Mouse (Mus musculus) forebrain, embryonic 11.5 days (tissue): Measurements from ENCODE around the gene Prnd. TPM values are rescaled to one million over a fixed set of nuclear protein-coding genes. Genes with fewer than 3 reads are reported as not detected.

Source experiments
- ATAC-seq: fragments of 200-750 bp; cut with Nextera tagmentation; replicated peaks from 2 replicates; pipeline ENCODE4 v1.8.0; 2017; ENCODE audit warnings: moderate TSS enrichment; ENCODE audit not compliant: low FRiP score
- DNase-seq: peaks from one replicate; pipeline ENCODE4 v3.0.0-alpha.2; 2017; ENCODE audit warnings: low spot score
- H3K27ac ChIP-seq: fragments of 300-500 bp; sonication (generic); 2 replicates; pipeline ENCODE4 v1.5.1; 2014; ENCODE audit warnings: low read depth, low read length
- H3K27me3 ChIP-seq: fragments of 300-500 bp; sonication (generic); 2 replicates; pipeline ENCODE4 v1.6.1; 2014; ENCODE audit warnings: mild to moderate bottlenecking, low read length, mixed read lengths; ENCODE audit not compliant: control insufficient read depth, insufficient read depth
- H3K36me3 ChIP-seq: fragments of 300-500 bp; sonication (generic); 2 replicates; pipeline ENCODE4 v1.6.1; 2014; ENCODE audit warnings: mild to moderate bottlenecking, low read length, moderate library complexity, mixed read lengths; ENCODE audit not compliant: control insufficient read depth, insufficient read depth
- H3K4me1 ChIP-seq: fragments of 300-500 bp; sonication (generic); replicated peaks from 2 replicates; pipeline ENCODE4 v1.6.1; 2014; ENCODE audit warnings: low read length, mixed read lengths; ENCODE audit not compliant: control insufficient read depth, insufficient read depth
- H3K4me2 ChIP-seq: fragments of 300-500 bp; sonication (generic); 2 replicates; pipeline ENCODE4 v1.6.1; 2014; ENCODE audit warnings: low read depth, mild to moderate bottlenecking, low read length, moderate library complexity, mixed read lengths; ENCODE audit not compliant: severe bottlenecking
- H3K4me3 ChIP-seq: fragments of 300-500 bp; sonication (generic); 2 replicates; pipeline ENCODE4 v1.5.1; 2014; ENCODE audit warnings: low read depth, low read length
- H3K9ac ChIP-seq: fragments of 300-500 bp; sonication (generic); 2 replicates; pipeline ENCODE4 v1.6.1; 2014; ENCODE audit warnings: low read length
- H3K9me3 ChIP-seq: fragments of 300-500 bp; sonication (generic); 2 replicates; pipeline ENCODE4 v1.6.1; 2016; ENCODE audit warnings: low read length, mixed read lengths; ENCODE audit not compliant: control insufficient read depth
- WGBS: fragments of 180-500 bp; shearing (Covaris S2); extraction: QIAGEN DNeasy Blood & Tissue Kit; methylation state at CpG from one replicate; pipeline ENCODE4 v1.1.7; 2014; 5-methylcytosine and 5-hydroxymethylcytosine counted together
- polyA plus RNA-seq: library from polyadenylated mRNA; unstranded; fragments of >200 nt; fragmentation: Nextera tagmentation; extraction: Ambion mirVana; gene quantifications from 2 replicates; pipeline ENCODE4 v1.2.1, GENCODE M21; 2014

Gene Prnd
- polyA plus RNA-seq, 1 experiment from 2014 or later = 5.0 TPM

GRCm38 (mm10) chr2:131982546-131983196, 32.0 kb downstream of the Prnd start:
- Histone ChIP-seq H3K9me3 (no peaks in the 10 kb centered on the region), H3K4me2 (no peak overlapping the region), H3K4me1 (no peaks in the 10 kb centered on the region), H3K36me3 (no peaks in the 10 kb centered on the region), H3K27ac (no peak overlapping the region), H3K4me3 (no peak overlapping the region), H3K27me3 (no peaks in the 10 kb centered on the region), H3K9ac (no peak overlapping the region)
- ATAC-seq = peak; percentile 67
- 25% methylated on average over 6 of the region's 6 CpGs for WGBS
- peak; percentile 78 for DNase-seq

DNA sequence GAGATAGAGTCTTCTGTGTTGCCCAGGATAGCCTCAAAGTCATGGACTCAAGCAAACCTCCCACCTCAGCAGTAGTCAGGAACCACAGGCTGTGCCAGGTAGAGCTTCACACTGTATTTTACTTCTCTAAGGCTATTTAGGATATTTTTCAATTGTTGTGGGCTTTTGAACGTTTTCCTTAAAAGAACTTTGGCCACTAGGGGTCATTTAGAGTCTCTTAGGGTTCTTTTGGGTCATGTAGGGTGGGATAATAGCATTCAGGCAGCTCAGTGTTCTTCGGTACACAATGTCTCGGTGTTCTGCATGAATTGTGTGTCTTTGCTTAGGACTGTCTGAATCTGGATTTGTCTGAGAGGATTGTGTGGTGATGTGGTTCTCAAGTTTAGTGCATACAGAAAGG, 37.3 kb downstream of the Prnd start:
- no peaks in the 10 kb centered on the region for H3K36me3 ChIP-seq

DNA sequence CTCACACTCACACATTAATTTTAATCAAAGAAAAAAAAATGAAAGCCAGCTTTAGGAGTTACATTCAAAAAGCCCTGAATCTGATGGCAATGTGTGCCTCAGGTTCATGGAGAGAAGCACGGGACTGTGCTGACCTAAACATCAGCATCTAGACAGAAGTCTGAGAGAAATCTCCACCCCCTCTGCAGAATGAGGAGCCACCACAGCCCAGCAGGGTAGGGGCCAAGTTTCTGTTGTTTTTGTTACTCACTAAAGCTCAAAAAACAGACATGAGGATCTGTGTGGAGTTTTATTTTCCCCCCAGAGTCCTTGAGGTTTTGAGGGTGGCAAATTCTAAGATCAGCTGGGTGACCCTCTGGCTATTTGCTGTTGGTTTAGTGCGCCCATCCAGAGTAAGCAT, 37.9 kb downstream of the Prnd start:
- Histone ChIP-seq H3K27ac (no peak overlapping the region), H3K4me3 (no peak overlapping the region), H3K36me3 (no peaks in the 10 kb centered on the region), H3K27me3 (no peaks in the 10 kb centered on the region), H3K4me2 (no peak overlapping the region), H3K9me3 (no peaks in the 10 kb centered on the region), H3K9ac (no peak overlapping the region), H3K4me1 (no peaks in the 10 kb centered on the region; the same call in 1 of the 2 replicates)
- no peak for DNase-seq
- WGBS = 73% methylated on average over 2 of the region's 2 CpGs
- no peak for ATAC-seq

More for the DNA sequence above, 37.3 kb downstream of the Prnd start:
- Histone ChIP-seq H3K27me3 (no peaks in the 10 kb centered on the region), H3K9me3 (no peaks in the 10 kb centered on the region), H3K27ac (no peak overlapping the region), H3K4me1 (no peaks in the 10 kb centered on the region; the same call in 1 of the 2 replicates), H3K4me3 (no peak overlapping the region), H3K9ac (no peak overlapping the region), H3K4me2 (no peak overlapping the region)
- WGBS = 51% methylated on average over 3 of the region's 3 CpGs
- ATAC-seq (no peak), DNase-seq (no peak)

GRCm38 (mm10) chr2:131992487-131992886, 41.8 kb downstream of the Prnd start:
- H3K4me1 ChIP-seq = no peaks in the 10 kb centered on the region; the same call in 1 of the 2 replicates
- H3K36me3 ChIP-seq = no peaks in the 10 kb centered on the region; the same call in 1 of the 2 replicates
- no peak overlapping the region for H3K9ac ChIP-seq
- ATAC-seq = no peak
- no peaks in the 10 kb centered on the region for H3K27me3 ChIP-seq
- no peaks in the 10 kb centered on the region for H3K9me3 ChIP-seq
- DNase-seq = no peak
- no peak overlapping the region for H3K4me2 ChIP-seq
- H3K4me3 ChIP-seq = no peak overlapping the region
- no peak overlapping the region for H3K27ac ChIP-seq
- 86% methylated on average over 2 of the region's 2 CpGs for WGBS

GRCm38 (mm10) chr2:131993151-131993550, 42.5 kb downstream of the Prnd start:
- 70% methylated on average over 4 of the region's 4 CpGs for WGBS
- H3K4me1 ChIP-seq = no peaks in the 10 kb centered on the region; the same call in 1 of the 2 replicates

DNA sequence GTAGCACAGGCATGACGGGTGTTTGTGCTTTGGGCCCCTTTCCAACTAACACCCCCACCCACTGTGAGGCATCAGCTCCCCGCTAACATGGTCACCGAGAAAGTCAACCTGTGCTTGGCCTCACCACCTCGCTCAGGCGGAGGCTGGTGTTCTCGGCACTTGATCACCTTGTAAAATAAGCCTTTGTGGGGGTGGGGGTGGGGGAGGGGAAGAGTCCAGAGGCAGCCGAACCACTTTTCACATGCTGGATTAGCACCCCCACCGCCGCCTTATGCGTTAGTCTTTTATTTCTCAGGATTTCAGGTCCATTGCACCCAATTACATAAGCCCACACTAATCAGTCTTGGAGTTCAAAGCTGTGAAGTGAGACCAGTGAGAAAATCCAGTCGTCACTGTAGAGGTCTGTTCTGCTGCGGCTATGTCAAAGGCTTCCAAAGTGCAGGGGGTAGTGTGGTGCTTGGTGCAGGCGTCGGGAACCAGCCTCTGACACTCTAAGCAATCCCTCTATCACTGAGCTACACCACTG, 43.0 kb downstream of the Prnd start:
- WGBS = 16% methylated on average over 14 of the region's 14 CpGs
- no peaks in the 10 kb centered on the region; the same call in 1 of the 2 replicates for H3K4me1 ChIP-seq
- peak; percentile 65 for DNase-seq
- H3K27me3 ChIP-seq = no peaks in the 10 kb centered on the region
- H3K36me3 ChIP-seq = no peaks in the 10 kb centered on the region; the same call in 1 of the 2 replicates
- H3K4me3 ChIP-seq = no peak overlapping the region
- H3K9me3 ChIP-seq = no peaks in the 10 kb centered on the region
- H3K9ac ChIP-seq = no peak overlapping the region
- no peak overlapping the region for H3K4me2 ChIP-seq
- no peak overlapping the region for H3K27ac ChIP-seq
- ATAC-seq = peak; percentile 89

More at GRCm38 (mm10) chr2:131993151-131993550, 42.5 kb downstream of the Prnd start:
- Histone ChIP-seq H3K9me3 (no peaks in the 10 kb centered on the region), H3K27me3 (no peaks in the 10 kb centered on the region), H3K36me3 (no peaks in the 10 kb centered on the region; the same call in 1 of the 2 replicates), H3K4me3 (no peak overlapping the region), H3K9ac (no peak overlapping the region), H3K27ac (no peak overlapping the region), H3K4me2 (no peak overlapping the region)
- DNase-seq = no peak
- ATAC-seq = no peak

DNA sequence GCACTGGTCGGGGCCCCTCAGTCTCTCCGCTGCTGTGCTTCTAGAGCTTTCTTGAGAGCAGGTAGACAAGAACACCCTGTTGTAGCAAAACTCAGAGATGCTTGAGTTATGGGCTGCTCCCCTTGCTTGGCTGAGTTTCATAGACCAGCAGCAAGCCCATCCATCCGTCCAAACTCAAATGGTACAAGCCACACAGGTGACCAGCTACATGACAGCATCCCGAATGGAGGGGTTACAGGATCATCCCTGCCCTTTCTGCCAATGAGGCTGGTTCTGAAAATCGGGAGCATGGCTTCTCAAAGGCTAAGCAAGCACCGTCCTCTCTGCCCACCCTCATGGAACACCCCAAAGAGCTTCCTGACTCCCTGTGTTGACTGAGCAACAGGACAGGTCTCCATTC, 44.3 kb downstream of the Prnd start:
- no peaks in the 10 kb centered on the region; the same call in 1 of the 2 replicates for H3K36me3 ChIP-seq
- WGBS = 93% methylated on average over 6 of the region's 6 CpGs
- ATAC-seq (no peak), DNase-seq (no peak)
- no peak overlapping the region for H3K9ac ChIP-seq
- H3K27me3 ChIP-seq = no peaks in the 10 kb centered on the region
- no peak overlapping the region for H3K27ac ChIP-seq
- no peak overlapping the region for H3K4me3 ChIP-seq
- no peaks in the 10 kb centered on the region for H3K9me3 ChIP-seq
- no peak overlapping the region for H3K4me2 ChIP-seq
- H3K4me1 ChIP-seq = no peaks in the 10 kb centered on the region; the same call in 1 of the 2 replicates

GRCm38 (mm10) chr2:131995742-131996141, 45.1 kb downstream of the Prnd start:
- Histone ChIP-seq H3K9me3 (no peaks in the 10 kb centered on the region), H3K36me3 (no peaks in the 10 kb centered on the region; the same call in 1 of the 2 replicates), H3K9ac (no peak overlapping the region), H3K4me1 (no peaks in the 10 kb centered on the region; the same call in 1 of the 2 replicates), H3K4me2 (no peak overlapping the region), H3K27me3 (no peaks in the 10 kb centered on the region), H3K27ac (no peak overlapping the region), H3K4me3 (no peak overlapping the region)
- 93% methylated on average over 12 of the region's 12 CpGs for WGBS
- ATAC-seq = no peak
- no peak for DNase-seq
